Mouse (Mus musculus): ENCODE data around the gene Rpl29.

The Rpl29 gene

DNA sequence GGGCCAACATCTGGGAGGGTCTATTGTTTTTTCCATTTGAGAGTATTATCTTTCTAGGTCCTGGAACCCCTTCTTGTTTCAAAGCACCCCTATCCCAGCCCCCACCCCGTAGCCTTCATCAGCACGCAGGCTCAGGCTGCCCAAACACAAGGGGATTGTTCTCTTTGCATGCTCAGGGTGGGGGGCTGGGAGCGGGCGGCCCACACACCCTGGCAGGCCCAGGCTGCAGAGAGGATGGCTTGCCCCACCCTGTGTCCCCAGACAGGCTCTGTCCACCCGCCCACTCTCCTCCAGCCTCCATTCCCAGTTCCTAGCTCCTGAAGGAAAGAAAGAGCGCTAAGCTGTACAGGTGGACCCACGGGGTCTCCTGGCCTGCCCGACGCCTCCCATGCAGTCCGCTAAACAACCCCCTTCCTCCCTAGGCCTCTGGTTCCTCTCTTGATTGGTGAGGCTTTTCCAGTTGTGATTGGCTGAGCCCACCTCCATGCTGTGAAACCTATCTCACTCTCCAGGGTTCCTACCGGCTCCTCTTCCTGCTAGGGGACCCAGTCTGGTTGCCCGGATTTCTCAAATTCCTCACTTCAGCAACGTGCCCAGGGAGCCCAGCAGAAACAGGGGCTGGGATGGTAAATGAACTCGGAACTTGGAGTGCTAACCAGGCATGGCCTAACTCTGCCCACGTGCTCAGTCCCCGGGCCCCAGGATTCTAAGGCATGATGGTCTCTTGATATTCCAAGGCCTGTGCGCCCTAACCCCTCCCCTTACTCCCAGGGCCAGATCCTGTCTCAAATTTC, 25.8 kb downstream of the Rpl29 start:
- DNase-seq (ENCODE audit: low spot score in 2 of 2): no peak

DNA sequence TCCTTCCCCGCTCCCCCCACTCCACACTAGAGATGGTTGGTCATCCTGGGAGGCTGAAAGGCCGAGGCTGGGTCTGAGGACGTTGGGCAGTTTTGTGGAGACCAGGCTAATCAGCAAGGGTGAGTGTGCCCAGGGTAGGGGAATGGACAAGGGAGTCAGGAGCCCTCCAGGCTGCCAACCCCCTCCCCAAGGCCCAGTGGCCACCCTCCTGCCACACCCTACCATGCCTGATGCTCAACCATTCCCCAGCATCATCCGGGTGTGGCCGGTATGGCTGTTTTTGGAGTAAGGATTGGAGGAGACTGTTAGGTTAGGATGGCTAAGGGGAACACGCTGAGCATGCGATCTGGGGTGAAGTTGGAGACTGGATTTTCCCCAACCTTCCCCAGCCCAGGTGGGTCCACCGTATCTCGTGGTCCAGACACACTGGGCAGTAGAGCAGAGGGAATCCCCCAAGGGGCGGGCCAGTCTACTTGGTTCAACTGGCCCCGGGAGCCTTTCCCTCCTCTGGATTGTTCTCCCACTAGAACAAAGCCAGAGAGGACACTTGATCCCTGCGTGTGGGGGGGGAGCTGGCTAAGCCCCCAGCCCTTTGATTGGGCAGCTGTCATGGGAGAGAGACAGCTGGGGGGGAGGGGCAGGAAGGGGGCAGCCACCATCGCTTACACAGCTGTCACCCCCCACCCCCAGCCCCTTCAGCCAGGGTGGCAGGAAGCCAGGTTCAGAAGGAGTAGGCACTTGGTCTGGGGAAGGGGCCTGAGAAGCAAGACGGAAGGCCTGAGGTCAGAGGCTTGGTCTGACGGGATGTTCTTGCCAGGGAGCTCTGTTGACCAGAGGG, 27.3 kb downstream of the Rpl29 start:
- DNase-seq (ENCODE audit: low spot score in 2 of 2): no peak

DNA sequence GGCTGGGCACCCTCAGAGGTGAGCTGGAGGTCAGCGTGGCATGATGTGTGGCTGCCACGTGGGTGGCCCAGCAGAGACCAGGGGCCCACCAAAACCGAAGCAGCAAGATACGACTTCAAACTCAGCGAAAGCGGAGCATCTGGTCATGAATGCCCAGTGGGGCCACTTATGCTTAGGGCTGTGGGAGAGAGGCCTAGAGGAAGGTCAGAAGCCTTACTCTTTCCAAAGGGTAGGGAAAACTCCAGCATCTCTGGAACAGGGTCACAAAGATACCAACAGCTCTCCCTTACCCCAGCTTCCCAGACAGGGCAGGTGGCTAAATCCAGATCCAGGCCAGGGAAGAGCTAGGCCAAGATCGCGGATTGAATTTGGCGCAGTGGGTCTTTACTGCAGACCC, 27.9 kb downstream of the Rpl29 start:
- DNase-seq (ENCODE audit: low spot score in 2 of 2): no peak

DNA sequence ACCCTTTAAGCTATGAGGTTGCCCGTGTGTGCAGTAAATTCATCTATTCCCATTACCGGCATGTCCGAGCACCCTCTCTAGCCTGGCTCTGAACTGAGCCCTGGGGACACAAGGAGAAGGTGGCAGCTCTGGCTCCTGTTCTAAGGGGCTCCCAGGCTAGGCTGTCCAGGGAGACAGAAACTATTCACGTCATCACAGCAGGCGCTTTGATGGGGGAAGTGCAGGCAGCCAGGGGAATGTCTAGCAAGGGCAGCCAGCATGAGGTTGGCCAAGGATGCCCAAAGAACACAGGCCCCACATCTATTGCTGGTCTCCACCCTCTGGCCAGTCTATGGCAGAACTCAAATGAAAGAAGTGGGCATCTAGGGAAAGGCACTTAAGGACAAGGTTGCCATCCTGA, 28.7 kb downstream of the Rpl29 start:
- DNase-seq (ENCODE audit: low spot score in 2 of 2): peak; percentile 68 to 69

DNA sequence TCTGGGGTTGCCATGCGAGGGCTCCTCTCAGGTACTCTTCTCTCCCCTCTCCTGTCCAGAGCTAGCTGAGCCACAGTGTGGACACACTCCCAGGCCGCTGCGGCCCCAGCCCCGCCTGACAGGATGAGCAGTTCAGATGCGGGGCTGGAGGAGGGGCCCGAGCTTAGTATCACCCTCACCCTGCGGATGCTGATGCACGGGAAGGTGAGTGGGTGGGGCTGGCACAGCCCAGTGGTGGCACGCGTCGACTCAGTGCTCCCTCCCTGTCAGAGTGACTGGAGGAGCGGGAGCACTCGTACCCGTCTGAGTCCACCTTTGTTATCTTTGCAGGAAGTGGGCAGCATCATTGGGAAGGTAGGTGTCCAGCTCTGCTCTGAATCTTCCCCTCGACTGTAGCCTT, 30.7 kb downstream of the Rpl29 start:
- no peak for DNase-seq (ENCODE audit: low spot score in 2 of 2)

DNA sequence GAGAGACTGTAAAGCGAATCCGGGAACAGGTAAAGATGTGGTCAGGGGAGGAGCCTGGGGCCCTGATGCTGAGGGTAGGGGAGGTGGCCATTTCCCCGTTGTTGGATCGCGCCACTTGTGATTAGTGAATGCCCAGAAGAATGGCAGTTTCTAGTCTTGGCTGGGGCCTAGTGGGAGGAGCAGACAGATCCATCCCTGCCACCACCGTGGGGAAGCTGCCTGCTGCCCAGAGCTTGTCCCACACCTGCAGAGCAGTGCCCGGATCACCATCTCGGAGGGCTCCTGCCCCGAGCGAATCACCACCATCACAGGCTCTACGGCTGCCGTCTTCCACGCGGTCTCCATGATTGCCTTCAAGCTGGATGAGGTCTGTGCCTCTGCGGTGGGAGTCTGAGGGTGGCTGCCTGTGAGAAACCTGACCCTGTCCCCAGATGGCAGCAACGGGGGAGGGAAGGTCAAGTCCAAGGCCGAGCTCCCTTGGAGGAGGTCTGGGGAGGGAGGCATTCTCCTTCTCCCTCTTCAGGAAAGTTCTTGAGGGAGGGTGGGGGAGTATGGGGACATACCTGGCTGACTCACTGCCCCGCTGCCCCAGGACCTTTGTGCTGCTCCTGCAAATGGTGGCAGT, 31.3 kb downstream of the Rpl29 start:
- no peak for DNase-seq (ENCODE audit: low spot score in 2 of 2)

DNA sequence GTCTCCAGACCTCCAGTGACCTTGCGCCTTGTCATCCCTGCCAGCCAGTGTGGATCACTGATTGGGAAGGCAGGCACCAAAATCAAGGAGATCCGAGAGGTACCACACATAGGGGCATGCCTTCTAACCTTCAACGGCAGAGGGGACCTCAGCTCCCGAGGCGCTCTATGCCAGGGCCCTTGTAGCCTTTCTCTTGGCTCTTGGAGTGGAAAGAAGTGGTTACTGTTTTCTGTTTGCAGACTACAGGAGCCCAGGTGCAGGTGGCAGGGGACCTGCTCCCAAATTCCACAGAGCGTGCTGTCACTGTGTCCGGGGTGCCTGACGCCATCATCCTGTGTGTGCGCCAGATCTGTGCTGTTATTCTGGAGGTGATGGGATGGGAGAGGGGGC, 31.8 kb downstream of the Rpl29 start:
- DNase-seq (ENCODE audit: low spot score in 2 of 2): no peak

DNA sequence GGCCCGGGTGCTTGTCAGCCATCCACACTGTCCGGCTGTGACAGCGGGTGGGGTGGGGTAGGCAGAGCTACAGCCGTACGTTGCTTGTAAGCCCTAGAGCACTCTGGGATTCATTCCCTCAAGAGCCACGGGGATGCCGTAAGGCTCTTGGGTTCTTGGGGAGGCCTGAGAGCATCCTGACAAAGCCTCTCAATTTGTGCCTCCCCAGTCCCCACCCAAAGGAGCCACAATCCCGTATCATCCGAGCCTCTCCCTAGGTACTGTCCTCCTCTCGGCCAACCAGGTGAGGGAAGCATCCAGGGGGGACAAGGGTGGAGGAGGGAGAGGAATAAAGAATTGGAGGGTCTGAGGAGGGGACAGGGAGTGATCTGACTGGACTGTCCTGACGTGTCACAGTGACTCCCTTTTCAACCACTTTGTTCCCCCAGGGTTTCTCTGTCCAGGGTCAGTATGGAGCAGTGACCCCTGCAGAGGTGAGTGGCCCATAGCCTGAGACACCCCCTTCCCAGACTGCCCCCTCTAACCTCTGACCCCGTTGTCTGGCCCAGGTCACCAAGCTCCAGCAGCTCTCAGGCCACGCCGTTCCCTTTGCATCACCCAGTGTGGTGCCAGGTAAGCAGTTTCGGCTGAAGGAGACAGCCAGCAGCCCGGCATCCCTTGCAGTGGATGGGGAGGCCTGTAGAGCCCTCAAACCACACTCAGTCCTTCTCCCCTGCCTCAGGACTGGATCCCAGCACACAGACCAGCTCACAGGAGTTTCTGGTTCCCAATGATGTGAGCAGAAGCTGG, 32.6 kb downstream of the Rpl29 start:
- DNase-seq (ENCODE audit: low spot score in 2 of 2): no peak

DNA sequence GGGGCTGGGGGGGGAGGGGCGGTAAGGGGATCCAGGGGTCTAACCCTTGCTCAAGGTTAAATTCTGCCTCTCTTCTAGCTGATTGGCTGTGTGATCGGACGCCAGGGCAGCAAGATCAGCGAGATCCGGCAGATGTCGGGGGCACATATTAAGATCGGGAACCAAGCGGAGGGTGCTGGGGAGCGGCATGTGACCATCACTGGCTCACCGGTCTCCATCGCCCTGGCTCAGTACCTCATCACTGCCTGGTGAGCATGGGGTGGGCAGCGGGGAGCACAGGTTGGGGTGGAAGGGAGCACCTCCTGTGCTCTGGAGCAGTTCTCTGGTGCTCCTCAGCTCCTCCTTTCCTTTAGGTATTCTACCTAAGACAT, 33.2 kb downstream of the Rpl29 start:
- DNase-seq (ENCODE audit: low spot score in 2 of 2): no peak

DNA sequence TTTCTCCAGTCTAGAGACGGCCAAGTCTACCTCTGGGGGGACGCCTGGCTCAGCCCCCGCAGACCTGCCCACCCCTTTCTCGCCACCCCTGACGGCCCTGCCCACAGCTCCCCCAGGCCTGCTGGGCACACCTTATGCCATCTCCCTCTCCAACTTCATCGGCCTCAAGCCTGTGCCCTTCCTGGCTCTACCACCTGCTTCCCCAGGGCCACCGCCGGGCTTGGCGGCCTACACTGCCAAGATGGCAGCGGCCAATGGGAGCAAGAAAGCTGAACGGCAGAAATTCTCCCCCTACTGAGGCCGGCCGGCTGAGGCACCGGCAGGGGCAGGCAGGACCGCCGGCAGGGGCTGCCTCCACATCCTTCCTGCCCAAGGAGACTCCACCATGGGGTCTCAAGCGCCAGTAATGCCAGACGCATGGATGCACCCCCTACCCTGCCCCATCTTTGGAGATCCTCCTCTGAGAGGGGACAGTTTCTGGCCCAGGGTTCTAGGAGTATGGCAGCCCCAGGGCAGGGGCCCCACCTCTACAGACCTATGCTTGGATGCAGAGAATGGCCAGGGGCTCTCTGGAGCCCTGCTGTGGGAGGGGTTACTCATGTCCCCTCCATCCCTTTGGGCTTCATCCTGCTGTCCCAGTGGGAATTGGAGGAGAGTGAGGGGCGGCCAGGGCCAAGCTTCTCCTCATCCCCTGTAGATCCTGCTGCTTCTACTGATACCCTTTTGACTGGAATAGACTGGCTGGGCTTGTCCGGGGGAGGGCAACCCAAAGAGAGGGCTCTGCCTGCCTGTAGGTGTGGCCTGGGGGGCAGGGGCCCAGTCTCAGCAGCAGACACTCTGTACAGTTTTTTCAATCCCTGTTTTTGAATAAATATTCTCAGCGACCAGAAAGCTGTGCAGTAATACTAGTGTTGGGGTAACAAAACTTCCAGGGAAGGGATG, 34.1 kb downstream of the Rpl29 start:
- DNase-seq (ENCODE audit: low spot score in 2 of 2): no peak

DNA sequence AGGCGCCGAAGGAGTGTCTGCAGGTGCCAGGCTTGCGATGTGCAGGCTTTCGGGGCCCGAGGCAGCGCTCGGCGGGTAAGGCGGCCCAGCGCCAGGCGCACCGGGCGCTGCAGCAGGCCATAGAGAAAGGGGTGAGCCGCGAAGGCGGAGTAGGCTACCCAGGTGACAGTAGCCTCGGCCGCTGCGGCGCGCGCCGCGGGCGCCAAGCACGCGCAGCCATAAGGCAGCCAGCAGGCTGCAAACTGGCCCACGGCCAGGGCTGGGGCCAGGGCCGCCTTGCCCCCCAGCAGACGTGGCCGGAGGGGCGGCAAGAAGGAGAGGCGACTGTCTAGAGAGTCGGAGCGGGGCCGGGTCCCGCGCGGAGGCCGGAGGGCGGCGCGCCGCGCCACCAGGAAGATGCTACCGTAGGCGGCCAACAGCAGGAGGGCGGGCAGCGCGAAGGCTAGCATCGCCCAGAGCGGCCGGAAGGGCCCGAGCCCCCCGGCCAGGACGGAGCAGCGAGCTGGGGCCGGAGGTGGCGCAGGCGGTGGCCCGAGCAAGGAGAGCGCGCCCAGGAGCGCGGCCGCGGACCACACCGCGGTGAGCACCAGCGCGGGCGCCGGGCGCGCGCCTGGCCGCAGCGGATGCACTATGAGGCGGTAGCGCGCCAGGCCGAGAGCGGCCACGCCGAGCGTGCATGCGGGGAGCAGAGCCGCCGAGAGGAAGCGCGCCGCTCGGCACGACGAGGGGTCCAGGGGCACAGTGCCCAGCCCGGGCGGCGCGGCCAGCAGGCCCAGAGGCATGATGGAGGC, 35.7 kb downstream of the Rpl29 start:
- no peak for DNase-seq (ENCODE audit: low spot score in 2 of 2)

DNA sequence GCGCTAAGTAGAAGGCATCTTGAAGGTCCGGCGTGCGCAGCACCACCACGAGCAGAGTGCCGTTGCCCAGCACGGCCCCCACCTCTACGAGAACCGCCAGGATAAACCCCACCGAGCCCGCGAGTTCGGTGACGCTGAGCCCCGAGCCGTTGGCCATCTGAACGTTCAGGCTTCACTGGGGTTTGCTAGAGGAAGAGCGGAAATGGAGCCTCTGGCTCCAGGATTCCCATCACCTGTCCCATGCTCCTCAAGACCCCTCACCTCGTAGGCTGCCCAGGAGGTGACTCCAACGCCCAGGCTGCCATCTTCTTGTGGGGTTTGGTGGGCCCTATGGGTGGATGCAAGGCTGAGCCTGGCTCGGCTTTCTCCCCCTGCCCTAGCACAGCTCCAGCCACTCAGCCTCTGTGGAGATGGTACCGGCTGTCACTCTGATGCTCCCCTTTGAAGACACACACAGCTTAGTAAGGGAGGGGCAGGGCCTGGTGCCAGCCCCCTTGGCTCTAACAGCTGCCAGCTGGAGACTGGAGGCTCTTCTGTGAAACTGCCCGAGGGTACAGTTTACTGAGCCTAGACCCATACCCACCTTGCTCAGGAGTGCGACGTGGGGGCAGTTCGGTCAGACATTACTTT, 36.4 kb downstream of the Rpl29 start, which contains the start of gene Gpr62:
Gpr62 (minus strand) TSS at position 368 of the 630 bp plus-strand sequence.
- DNase-seq (ENCODE audit: low spot score in 2 of 2): no peak

DNA sequence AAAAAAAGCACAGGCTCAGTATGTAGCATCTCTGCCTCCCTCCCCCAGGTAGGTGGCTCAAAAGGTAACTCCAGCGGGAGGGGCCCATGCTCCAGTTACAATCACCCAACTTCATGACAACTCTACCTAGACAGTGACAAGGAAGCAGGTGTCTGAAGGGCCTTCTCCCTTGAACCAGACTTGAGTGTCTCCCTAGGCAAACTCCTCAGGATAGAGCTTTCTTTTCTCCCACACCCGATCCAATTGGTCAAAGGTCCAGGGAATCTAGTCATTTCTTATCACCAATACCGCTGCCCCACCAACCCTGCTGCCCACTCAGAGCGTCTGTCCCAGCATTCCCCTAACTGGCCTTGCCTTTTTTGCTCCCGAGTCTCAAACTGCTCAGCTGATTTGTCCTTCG, 37.5 kb downstream of the Rpl29 start:
- DNase-seq (ENCODE audit: low spot score in 2 of 2): no peak

DNA sequence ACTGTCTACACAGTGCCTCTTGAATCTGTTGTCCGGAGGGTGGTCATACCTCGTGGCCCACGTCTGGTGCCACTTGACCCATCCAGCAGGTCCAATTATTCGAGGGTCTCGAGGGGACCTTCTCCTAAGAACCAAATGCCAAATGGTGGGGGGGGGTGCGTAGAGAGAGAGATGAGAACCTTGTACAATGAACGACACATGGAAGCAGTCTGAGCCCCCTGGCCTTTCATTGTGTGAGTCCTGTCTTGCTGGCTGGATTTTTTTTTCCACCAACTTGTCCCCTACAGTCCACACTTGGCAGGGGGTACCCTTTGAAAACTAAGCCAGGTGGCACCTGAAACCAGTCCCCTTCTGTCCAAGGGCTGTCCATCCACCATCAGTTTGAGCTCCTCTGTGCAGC, 38.5 kb downstream of the Rpl29 start:
- no peak for DNase-seq (ENCODE audit: low spot score in 2 of 2)

DNA sequence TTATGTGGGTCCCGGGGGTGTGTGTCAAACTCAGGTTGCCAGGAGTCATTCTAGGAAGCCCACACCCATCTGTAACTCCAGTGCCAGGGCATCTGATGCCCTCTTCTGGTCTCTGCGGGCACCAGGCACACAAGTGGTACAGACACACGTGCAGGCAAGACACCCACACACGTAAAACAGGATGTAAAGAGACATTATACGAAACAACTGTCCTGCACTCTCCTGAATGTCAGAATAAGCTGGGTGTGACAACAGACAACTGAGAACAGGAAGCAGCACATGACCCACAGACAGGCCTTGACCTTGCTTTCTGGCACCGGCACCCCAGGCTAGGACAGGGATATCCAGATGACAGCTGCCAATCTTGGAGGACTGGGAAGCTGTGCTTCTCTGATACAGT, 40.1 kb downstream of the Rpl29 start:
- DNase-seq (ENCODE audit: low spot score in 2 of 2): no peak

DNA sequence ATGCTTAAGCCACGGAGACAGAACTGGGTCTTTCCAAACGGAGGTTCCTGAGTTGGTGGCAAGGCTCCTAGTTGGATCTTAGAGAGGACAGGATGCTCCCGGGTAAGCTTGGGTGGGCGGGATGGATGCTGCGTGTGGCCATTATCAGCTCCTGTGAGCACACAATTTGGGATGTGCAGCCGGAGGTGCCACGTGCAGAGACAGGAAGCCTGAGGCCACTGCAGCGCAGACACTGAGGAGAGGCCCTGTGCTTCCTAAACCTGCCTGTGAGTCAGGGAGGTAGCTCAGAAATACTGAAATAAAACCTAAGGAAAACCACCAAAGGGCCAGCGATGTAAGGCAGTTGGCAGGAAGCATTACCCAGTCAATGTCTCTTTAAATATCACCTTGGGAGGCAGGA, 40.5 kb downstream of the Rpl29 start:
- DNase-seq (ENCODE audit: low spot score in 2 of 2): no peak

DNA sequence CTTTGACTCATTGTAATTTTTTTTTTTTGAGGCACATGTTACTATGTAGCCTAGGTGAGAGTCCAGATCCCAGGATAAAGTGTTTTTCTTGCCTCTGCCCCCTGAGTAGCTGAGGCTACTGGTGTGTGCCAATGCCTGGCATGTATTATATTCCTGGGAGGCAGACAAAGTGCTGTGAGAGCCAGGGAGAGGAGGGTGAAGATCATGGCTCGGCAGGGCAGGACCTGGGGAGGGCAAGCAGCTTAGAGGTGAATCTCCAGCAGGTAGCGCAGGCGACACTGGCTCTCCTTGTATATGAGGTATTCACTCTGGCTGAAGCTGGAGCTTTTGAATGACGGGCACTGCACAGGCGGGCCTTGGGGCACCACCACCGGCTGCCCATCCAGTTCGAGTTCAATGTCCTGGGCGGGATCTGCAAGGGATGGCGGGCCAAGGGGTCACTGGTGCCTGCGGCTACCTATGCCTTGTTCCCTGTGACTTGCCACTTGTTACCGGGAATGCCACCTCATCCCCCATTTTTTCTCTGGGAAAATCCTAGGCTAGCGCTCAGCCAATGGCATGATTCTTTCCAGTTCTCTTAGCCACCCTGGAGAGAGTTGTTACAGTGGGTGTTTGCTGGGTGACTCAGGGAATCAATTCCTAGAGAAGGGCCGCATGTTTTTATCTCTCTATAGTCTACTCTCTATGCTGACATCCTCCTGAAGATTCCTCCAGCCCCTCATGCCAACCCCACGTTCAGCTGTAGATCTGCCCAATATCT, 41.9 kb downstream of the Rpl29 start:
- no peak for DNase-seq (ENCODE audit: low spot score in 2 of 2)

DNA sequence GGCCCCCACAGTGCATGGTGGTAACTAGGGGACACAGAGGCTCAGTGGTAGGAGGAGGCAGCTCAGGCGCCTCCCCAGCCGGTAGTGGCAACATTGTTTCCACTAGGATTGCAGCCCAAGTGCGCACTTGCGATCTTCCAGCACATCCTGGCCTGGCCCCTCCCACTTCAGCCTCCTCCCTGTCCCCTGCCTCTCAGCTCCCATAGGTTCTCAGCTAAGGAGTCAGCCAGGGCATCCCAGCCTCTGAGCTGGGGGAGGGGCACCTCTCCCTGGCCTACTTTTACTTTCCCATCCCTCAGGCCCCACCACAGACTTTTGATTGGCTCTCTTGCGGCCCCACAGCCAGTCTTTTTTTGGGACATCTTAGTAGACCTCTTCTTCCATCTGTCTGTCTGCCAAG, 42.6 kb downstream of the Rpl29 start:
- peak; percentile 83 to 88 for DNase-seq (ENCODE audit: low spot score in 2 of 2)

DNA sequence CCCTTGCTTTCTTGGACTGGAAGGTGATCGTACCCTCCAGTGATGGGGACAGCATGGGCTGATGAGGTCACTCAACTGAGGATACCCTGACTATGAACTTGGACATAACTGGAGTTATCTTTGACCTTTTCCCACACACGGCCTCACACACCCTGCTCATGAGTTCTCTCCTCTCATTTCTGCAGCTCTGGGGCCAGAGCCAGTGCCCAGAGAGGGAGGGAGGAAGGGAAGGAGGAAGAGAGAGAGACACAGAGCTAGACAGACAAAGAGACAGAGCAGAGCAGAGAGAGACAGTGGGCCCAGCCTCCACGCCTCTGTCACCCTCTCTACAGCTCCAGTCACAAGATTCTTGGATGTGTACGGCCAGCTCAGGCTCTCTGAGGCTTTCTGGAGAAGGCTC, 43.1 kb downstream of the Rpl29 start:
- DNase-seq (ENCODE audit: low spot score in 2 of 2): no peak

All from heart, adult 9 months (tissue).